Mouse (Mus musculus): ENCODE results near the gene Gm20837. TPM values are rescaled to one million over a fixed set of nuclear protein-coding genes. Genes with fewer than 3 reads are reported as not detected.

Gm20837 gene
- not detected for total RNA-seq (2023)

DNA sequence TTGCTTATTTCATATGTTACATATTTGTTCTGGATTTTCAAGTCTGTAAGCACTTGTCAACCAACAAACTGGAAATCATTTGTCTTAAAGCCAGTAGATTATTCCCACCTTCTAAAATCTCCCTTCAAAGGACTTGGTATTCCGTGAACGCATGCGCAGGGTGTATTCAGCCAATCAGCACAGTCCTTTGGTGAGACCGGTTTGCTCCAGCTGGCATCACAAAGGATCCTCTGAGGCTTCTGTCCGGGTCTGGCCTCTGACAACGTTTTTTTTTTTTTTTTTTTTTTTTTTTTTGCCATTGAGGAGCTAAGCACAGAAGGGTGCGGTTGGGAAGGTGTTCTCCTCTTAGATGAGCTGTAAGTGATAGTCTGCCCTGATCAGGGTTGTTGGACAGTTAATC, at the start of gene Gm20837:
Gm20837 (plus strand) TSS at position 301 of the 400 bp plus-strand sequence.

